Mouse (Mus musculus): ENCODE data around the gene Arpc1a.

- TF ChIP-seq POLR2A (IDR thresholded peaks at IDR 0.05; ENCODE audit: control insufficient read depth in 1 of 2, insufficient read depth in 1 of 2, low read depth in 1 of 2, low read length in 2 of 2, poor library complexity in 1 of 2) (no peak), SMC3 (IDR thresholded peaks at IDR 0.05; ENCODE audit: low read depth, low read length) (no peak), CTCF (IDR thresholded peaks at IDR 0.05 in 2 of 3, conservative IDR thresholded peaks at IDR 0.05 in 1 of 3; ENCODE audit: control insufficient read depth in 1 of 3, insufficient read depth in 1 of 3, low read depth in 2 of 3, low read length in 3 of 3, poor library complexity in 1 of 3, severe bottlenecking in 1 of 3) (no peak), EP300 (IDR thresholded peaks at IDR 0.05; ENCODE audit: low read depth in 1 of 2, low read length in 2 of 2) (no peak), TCF12 (IDR thresholded peaks at IDR 0.05; ENCODE audit: low read depth, low read length) (no peak), KAT2A (conservative IDR thresholded peaks at IDR 0.05; ENCODE audit: low read depth, low read length) (no peak), RCOR1 (IDR thresholded peaks at IDR 0.05; ENCODE audit: low read depth, low read length) (no peak), MAFK (IDR thresholded peaks at IDR 0.05; ENCODE audit: borderline replicate concordance, low read depth, low read length) (no peak), JUND (IDR thresholded peaks at IDR 0.05; ENCODE audit: low read depth, low read length) (no peak), POLR2AphosphoS5 (IDR thresholded peaks at IDR 0.05; ENCODE audit: borderline replicate concordance, low read depth, low read length) (no peak)
These were observed 17.3 kb downstream of the Arpc1a start for GRCm38 (mm10) chr5:145100960-145101359.
